Mouse (Mus musculus) lung, postnatal 0 days (tissue): ENCODE measurements at regions not wholly inside any gene's neighbourhood (a gene's known extent, or its start where the extent isn't known, plus 50 kb on each side); places are given as distances from the start of the nearest gene placed in this dataset.

Experiments
- CTCF ChIP-seq: IDR thresholded peaks from 2 replicates; pipeline ENCODE4 v1.5.1; 2016; ENCODE audit warnings: antibody characterized with exemption, mild to moderate bottlenecking
- EP300 ChIP-seq: IDR thresholded peaks from 2 replicates; pipeline ENCODE4 v1.6.1; 2016; ENCODE audit warnings: antibody characterized with exemption, mild to moderate bottlenecking, control low read depth

- TF ChIP-seq CTCF = no peak
- no peak for TF ChIP-seq EP300
Measured at GRCm38 (mm10) chr11:112106891-112107290, 675.1 kb upstream of the Sox9 start.
